Mouse (Mus musculus) embryonic stem cell, embryonic (primary cell): ENCODE measurements at regions not wholly inside any gene's neighbourhood (a gene's known extent, or its start where the extent isn't known, plus 50 kb on each side); places are given as distances from the start of the nearest gene placed in this dataset.
"Not testable (repeated sequence)": the region's sequence is repeated elsewhere in the genome, so short reads cannot be mapped to it uniquely, and the experiment has no call there.

Source experiments
- CTCF ChIA-PET, 4 experiments: fragments of 300-600 bp in 2 of 4; fragments of 350-600 bp in 2 of 4; sonication (Branson Sonifier 250); formaldehyde crosslinking; loops; one replicate each; lab custom pipeline; 2022; ENCODE audit warnings: inconsistent platforms in 2 of 4; lab: Charles Lee
- POLR2A ChIA-PET, 4 experiments: fragments of 300-600 bp in 2 of 4; fragments of 350-600 bp in 2 of 4; sonication (Branson Sonifier 250); formaldehyde crosslinking; loops; one replicate each; lab custom pipeline; 2022; ENCODE audit warnings: antibody characterized with exemption in 4 of 4, inconsistent platforms in 1 of 4; lab: Charles Lee

DNA sequence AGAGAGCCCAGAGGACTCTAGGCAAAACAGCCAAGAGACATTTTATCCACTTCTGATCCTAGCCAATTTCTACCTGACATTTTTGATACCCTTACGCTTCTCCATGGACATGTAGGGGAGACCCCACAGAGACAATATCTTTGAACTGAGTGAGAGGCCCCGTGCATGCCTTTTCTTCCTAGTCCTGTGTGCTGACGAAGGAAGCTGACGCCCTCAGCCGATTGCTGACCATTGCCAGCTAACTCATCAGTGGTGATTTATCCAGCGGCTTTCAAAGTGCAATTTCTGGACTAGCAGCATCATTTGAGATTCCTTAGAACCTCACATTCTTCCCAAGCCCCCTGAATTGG lies 102.5 kb upstream of the Cwc22 start:
- CTCF ChIA-PET = interaction anchor here in 1 of 4 experiments (0.6 kb wide), 1 partner anchor 356 kb away, joined by 3 read pairs; no protein-coding TSS in a partner anchor
- POLR2A ChIA-PET = no interaction called here

DNA sequence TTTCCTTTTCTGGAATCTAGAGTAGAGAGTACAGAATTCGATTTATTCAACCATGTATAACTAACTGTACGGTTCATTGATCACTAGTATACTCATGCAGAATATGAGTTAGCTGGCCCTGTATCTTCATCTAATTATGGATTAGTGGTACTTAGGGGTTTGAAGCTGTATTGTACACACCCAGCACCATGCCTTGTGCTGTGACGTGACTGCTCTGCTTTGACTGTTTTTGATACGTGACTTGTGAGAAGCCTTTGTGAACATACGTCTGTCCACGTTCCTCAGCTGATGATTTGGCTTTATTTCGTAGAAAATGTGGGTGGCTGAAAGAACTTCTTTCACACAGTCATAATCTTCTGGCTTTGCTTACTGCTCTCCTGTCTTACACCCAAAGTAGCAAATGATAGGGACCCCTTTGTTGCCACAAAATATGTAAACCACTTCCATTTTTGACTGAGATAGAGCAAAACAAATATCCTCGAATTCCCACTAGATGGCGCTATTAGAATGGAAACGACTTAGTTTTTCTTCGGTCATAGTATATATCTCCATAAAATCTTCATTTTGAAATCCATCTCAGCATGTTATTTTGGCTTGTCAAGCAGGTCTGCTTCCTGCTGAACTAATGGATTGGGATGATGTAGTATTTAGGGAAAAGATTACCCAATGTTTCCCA lies 102.0 kb upstream of the Cwc22 start:
- ChIA-PET POLR2A (no interaction called here), CTCF (no interaction called here)

DNA sequence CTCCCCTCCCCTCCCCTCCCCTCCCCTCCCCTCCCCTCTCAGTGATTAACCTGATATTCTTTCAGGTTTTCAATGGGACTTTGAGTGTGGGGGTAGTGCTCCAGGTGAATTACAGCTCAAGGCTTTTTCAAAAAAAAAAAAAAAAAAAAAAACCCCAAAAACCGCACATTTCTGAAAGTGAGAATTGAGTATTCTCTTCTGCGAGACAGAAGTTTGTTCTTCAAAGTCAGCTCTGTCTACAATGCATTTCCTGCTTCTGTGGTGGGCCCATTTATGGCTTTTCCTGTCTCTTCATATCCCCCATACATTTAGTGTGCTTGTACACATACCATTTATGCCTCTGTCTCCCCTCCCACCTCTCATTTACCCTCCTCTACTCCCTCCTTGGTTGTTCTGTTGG lies 81.1 kb upstream of the Cwc22 start:
- ChIA-PET CTCF (no interaction called here), POLR2A (no interaction called here)

DNA sequence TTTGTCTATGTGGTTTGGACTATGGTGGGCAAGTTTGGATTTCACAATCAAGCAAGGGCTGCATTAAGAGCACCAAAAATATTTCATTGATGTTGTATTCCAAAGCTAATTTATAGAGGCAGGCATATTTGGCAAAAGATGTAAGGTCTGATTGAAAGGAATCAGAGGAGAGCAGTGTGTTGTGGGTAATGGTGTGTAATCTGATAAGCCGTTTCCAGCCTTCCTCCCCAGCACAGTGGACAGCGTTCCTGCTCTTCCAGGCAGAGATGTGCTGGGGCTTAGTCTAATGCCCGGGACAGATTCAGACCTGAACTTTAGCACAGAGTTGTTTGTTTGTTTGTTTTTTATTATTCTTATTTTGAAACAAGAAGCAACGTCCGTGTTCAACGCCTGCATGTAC lies 80.6 kb upstream of the Cwc22 start:
- POLR2A ChIA-PET = no interaction called here

DNA sequence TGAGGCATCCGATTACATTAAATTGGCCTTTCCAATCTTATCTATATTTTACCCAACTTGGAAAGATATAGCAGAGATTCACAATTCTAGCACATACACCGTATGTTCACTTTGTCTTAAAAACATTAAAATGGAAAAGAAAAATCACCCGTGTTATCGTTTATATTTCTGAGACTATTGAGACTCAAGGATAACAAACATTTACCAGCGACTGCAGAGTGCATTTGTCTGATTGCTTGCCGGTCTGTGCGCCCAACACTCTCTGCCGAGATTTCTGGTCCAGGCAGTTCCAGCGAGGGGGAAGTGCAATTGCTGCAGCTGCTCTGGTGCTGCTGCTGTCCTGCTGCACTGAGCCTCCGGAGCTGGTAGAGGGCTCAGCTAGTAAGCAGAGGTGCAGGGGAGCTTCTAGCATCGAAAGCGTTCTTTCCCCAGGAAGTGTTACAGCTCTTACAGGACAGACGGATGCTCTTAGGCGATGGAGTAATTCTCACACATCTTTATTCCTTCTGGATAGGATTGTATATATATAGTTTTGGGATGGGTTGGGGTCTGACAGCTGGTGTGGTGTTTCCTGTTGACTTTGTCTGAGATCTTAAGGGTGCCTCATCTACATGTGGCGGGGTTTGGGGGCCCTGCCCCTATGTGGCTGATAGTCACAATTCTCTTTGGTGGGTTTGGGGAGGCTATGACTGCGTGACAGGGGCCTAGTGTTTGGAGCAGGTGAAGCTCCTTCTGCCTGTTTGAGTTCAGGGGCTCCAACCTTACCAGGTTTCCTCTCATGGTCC lies 79.7 kb upstream of the Cwc22 start:
- ChIA-PET CTCF (no interaction called here), POLR2A (no interaction called here)

More for the DNA sequence above, 80.6 kb upstream of the Cwc22 start:
- CTCF ChIA-PET = no interaction called here

DNA sequence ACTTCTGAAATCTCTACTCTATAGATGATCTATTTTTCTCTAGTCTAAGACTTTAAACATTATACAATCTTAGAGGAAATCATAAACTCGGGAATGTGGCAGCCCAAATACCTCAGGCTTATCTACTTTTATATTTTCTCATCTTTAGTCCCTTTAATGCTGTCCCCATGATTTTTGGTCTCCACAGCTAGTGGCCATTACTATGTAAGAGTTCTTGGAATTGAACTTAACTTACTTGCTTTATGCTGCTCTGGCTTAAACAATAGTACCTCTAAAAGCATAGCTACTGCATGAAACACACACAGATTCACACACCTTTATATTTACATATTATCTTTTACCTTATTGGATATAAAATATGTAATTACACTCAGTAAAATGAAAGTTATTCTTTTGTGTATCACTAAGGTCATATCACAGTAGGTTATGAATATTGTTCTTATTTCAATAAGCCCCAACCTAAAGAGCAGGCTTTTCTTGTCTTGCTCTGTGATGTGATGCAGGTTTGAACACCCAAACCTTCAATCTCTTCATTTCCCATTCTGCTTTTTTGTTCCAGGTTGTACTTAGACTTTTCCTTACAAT lies 78.9 kb upstream of the Cwc22 start:
- POLR2A ChIA-PET = no interaction called here
- CTCF ChIA-PET = no interaction called here

DNA sequence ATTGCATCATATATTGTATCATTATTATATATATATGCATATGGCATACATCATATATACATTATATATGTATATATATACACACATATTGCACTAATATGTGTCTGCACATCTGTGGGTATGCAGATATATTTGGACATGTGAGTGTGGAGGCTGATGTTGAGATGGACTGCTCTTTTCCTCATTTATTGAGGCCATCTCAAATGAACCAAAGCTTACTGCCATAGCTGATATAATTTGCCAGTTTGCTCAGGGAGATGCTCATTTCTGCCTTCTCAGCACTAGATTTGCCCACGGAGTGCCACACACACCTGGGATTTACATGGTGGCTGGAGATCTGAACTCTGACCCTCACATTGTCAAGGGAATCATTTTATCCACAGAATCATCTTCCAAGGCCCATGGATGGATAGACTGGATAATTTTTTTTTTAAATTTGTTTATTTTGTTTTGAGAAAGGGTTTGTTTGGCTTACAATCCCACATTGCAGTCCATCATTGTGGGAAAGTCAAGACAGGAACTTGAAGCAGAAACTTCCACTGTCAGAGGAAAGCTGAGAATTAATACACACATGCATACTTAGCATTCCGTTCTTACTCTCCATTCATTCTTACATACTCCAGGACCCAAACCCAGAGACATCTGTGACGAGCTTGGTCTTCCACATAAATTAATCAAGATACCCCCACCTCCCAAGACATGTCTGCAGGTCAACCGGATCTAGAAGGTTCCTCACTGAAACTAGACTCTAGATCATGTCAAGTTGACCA lies 77.9 kb upstream of the Cwc22 start:
- ChIA-PET CTCF (no interaction called here), POLR2A (no interaction called here)

DNA sequence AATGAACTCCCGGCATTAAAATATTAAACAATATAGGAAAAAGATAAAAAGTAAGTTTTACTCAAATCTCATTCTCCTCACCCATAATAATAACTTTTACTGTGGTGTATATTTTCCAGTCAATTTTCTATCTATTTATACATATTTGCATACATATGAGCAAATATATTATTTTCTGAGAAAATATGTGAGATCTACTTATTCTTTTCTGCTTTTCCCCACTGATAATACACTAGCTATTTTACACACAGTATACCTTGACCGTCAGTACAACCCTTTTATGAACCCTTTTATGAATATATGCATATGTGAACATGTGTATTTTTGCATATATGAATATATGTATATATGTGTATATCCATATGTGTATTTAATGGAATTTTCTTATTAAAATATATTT lies 77.2 kb upstream of the Cwc22 start:
- CTCF ChIA-PET = no interaction called here
- POLR2A ChIA-PET = no interaction called here

DNA sequence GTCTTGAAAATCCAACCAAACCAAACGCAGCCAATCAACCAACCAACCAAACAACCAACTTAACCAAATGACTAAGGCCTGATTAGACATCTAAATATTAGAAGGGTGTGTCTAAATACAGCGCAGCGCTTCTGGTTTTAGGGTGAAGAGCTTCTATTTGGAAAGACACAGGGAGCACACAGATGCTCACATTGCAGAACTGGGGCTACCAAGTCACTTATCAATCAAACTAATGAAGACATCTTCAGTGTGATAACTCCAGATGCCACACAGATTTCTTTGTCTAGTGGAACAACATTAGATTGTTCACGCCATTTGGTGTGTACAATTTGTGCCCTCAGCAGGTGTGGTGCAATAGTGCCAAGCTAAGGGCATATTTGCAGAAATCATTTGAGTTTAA lies 76.6 kb upstream of the Cwc22 start:
- CTCF ChIA-PET = interaction anchor here in 1 of 4 experiments (1.1 kb wide), 1 partner anchor 187 kb away, joined by 3 read pairs; no protein-coding TSS in a partner anchor

DNA sequence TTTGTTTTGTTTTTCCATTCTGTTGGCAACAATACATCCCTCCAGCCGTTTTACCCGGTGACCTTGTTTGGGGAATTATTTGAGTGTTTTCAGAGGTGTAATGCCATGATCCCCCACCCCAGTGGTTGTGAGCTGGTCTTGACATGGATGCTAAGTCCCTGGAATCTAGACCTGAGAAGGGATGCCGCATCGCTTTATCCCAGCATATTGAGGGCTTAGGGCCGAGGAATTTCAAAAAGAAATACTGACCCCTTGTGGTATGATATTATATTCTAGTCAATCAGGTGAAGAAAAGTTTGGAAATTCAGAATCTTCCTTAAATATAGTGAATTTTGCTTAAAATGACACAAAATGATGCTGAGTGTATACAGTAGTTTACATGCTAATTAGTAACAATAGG lies 75.7 kb upstream of the Cwc22 start:
- ChIA-PET POLR2A (no interaction called here), CTCF (interaction anchor here in 1 of 4 experiments (0.7 kb wide), 1 partner anchor 664 kb away, joined by 4 read pairs; no protein-coding TSS in a partner anchor)

More for the DNA sequence above, 76.6 kb upstream of the Cwc22 start:
- POLR2A ChIA-PET = no interaction called here

DNA sequence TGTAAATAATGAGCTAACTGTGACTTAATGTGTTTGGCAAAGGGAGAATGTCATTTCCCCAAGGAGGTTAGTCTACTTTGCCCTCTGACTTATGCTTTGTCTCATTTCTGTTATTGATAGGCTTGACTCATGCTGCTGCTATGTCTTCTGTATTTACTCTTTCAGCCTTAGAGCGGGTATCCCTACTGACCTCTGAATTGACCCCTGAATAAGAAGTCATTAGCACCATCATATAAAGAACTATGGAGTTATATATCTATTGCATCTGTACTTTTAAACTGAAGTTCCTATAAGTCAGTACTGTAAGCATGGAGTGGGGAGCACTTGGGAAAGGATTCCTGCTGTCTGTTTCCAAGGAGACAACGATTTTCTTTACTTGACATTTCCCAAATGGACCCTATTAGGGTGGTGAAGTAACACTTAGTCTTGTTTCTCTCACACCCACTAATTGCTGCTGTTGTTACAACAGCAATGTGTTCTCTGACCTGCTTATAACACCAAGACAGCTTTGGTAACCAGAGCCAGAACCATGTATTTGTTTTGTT lies 75.3 kb upstream of the Cwc22 start:
- POLR2A ChIA-PET = interaction anchor here in 1 of 4 experiments (2.0 kb wide), 1 partner anchor 10 kb away, joined by 6 read pairs; no protein-coding TSS in a partner anchor
- CTCF ChIA-PET = no interaction called here

DNA sequence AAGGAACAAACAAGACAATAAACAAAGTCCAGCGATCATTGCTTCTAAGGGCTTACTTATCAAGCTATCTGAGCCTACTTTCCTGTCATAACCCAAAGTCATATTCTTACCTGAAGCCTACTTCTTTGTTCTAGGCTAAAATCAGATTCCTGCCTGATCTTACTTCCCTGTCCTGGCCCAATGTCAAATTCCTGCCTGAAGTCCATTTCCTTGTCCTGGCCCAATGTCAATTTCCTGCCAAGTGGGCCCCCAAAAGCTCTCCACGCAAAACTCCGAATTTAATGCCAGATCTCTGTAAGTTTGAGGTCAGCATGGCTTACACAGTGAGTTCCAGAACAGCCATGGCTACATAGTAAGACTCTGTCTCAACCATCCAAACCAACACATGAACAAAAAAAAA lies 74.3 kb upstream of the Cwc22 start:
- POLR2A ChIA-PET = interaction anchor here in 1 of 4 experiments (1.1 to 2.0 kb wide), 2 partner anchors 9 to 75 kb away, joined by 3 to 6 read pairs; no protein-coding TSS in a partner anchor
- CTCF ChIA-PET = no interaction called here

DNA sequence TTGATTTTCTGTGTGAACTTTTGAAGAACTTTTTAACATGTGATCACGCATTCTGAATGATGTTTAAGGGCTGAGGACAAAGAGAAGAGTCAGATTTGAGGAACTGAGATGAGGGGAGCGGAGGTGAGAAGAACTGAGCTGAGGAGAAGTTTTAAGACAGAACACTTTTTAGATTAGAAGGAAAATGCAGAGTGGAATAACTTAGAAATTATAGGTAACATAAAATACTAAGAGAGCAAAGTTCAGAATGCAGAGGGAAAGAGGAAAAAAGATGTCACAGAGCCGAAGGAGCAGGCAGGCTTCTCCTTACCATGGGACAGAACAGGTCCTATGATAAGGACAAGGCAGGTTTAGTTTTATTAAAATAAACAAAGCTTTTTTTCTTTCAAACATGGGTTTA lies 73.7 kb upstream of the Cwc22 start:
- POLR2A ChIA-PET = interaction anchor here in 1 of 4 experiments (1.1 to 2.0 kb wide), 2 partner anchors 9 to 75 kb away, joined by 3 to 6 read pairs; no protein-coding TSS in a partner anchor

DNA sequence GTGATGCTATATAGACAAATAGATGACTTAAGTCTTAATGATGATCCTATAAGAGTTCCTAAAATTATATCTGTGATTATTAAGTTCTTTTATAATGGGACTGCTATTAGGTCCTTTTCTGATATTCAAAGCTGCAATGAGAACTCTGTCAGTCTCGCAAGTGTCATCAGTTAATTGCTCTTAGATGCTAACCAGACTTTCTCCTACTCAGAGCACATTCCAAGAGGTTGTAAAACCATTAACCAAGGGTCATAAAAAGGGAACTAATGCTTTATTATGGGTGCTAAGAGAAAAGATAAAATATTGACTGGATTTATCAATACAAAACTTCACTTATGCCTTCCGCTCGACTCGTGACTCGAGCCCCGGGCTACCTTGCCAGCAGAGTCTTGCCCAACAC lies 66.3 kb upstream of the Cwc22 start:
- CTCF ChIA-PET = interaction anchor here in 1 of 4 experiments (0.6 kb wide), 1 partner anchor 1717 kb away, joined by 6 read pairs; no protein-coding TSS in a partner anchor
- POLR2A ChIA-PET = not testable (repeated sequence)

More for the DNA sequence above, 73.7 kb upstream of the Cwc22 start:
- CTCF ChIA-PET = no interaction called here

DNA sequence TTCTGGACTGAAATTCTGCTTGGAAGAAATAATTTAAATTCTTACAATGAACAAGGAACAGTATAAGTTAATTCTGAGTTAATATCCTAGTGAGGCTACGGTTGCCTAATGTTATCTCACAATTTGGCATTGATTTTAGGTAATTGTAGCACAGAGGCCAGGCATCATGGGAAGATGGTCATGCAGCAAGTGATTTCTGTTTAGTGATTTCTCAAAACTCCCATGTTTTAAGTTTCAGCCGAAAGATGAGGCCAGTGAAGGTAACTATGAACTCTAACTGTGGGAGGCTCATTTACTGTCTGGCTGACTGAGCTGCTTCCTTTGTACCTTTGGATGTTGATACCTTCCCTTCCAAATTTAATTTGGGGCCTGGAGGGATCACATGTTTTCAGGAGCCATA lies 65.6 kb upstream of the Cwc22 start:
- CTCF ChIA-PET = interaction anchor here in 1 of 4 experiments (0.6 kb wide), 1 partner anchor 1717 kb away, joined by 6 read pairs; no protein-coding TSS in a partner anchor
- POLR2A ChIA-PET = interaction anchor here in 1 of 4 experiments (1.4 kb wide), 1 partner anchor 9 kb away, joined by 6 read pairs; no protein-coding TSS in a partner anchor

DNA sequence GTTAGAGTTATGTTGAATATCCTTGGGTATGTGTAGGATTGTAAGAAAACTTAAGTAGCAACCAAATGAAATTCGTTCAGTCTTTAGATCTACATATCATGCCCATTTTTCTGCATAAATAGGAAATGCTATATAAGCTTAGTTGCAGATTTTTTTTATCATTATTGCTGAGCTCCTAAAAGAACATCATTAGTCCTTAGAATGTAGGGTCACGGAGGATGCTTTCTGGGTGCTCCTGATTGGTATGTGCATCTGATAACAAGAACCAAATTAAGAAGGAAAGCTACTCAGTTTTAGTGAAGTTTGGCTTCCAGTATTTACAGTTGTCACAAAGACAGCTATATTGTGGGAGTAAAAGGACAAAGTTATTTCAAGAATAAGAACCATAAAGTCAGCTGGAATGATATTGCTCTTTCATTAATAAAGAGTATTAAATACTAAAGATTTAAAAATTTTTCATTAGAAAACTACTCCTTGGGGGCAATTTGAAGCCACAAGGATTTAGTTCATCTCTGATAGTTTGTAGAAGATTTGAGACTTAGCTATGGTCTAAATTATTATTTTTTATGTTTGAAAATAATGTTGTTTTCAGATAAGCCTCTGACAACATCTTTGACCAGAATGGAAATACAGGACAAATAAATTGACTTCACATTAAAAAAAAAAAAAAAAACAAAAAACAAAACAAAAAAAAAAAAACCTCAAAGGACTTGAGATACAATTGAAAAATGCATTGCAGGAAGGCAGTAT lies 65.1 kb upstream of the Cwc22 start:
- ChIA-PET POLR2A (interaction anchor here in 1 of 4 experiments (1.4 kb wide), 1 partner anchor 9 kb away, joined by 6 read pairs; no protein-coding TSS in a partner anchor), CTCF (no interaction called here)

DNA sequence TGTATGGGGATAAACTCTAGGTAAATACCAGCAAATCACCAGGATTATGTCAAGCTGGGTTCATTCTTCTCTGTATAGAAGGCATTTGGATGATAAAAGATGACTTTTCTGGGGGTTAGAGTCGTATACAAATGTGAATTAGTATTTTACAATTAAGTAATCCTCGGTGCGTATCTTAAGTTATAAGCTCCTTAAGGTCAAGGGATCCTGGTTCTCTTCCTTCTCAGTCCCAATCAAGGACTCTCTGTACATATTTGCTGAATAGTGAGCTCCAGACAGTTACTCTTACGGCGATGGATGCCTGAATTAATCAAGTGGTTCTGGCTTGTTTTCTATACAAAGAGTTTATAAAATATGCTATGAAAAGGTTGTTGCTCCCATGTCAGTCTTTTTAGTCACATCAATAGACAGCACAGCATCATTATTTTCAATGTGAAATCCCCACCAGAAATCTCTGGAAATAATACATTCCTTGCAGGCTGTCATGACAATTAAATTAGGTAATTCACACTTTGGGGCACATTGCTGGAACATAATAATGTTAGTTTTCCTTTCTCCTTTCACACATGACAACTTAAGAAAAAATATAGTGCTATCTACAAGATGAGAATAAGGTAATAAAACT lies 64.0 kb upstream of the Cwc22 start:
- ChIA-PET CTCF (interaction anchor here in 1 of 4 experiments (0.5 kb wide), 1 partner anchor 1176 kb away, joined by 3 read pairs; no protein-coding TSS in a partner anchor), POLR2A (no interaction called here)
